Mouse (Mus musculus): ENCODE results near the gene Lmtk2.
A peak's percentile ranks its signal among the peaks of the same experiment; 100 is the strongest.

Lmtk2 gene

GRCm38 (mm10) chr5:144100149-144100935 is at the start of gene Lmtk2:
Gene Lmtk2, plus strand, starts transcription at chr5:144100436.
- DNase-seq (ENCODE audit: low read depth), result peak; percentile 93

- peak; percentile 68 for DNase-seq (ENCODE audit: low read depth)
Observed at GRCm38 (mm10) chr5:144051268-144051667, 49.0 kb upstream of the Lmtk2 start.

GRCm38 (mm10) chr5:144053450-144053849 is 46.8 kb upstream of the Lmtk2 start:
- no peak for DNase-seq (ENCODE audit: low read depth)

GRCm38 (mm10) chr5:144054340-144054739 is 45.9 kb upstream of the Lmtk2 start:
- DNase-seq (ENCODE audit: low read depth), result no peak

DNA sequence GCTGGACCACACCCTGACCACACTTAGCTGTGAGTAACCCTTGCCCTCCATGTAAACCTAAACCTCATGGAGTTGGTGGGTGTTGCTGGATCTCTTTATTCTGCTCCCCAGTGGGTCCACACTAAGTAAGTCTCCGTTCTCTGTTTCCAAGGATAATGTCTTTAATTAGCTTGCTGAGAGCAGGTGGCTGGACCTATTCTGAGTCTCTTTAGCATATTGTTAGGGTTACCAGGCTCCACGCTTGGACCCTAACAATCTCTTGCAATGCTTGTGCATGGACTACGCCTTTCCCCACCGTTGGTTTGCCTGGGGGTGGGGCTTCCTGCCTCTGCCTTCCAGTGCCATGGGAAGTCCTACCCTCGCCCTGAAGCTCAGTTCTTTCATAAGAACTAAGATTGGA is 36.1 kb upstream of the Lmtk2 start:
- no peak for DNase-seq (ENCODE audit: low read depth)

DNA sequence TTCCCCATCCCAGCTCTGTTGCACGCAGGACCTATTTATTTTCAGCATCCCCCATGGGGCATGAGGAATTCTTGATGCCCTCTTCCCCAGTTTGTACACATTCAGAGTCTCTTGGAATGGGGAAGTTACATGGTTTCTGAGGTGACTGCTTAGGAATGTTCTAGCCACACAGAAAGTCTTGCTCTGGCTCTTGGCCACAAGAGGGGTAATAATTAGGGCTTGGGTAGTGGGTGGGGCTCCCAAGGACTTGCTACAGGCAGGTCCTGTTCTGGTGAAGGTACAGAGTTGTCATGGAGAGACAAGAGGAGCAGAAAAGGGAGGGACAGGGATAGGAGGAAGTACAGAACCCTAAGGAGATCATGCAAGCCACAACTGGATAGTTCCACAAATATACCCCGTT is 34.2 kb upstream of the Lmtk2 start:
- DNase-seq (ENCODE audit: low read depth), result no peak

- DNase-seq (ENCODE audit: low read depth), result no peak
Observed at GRCm38 (mm10) chr5:144070064-144070463, 30.2 kb upstream of the Lmtk2 start.

DNA sequence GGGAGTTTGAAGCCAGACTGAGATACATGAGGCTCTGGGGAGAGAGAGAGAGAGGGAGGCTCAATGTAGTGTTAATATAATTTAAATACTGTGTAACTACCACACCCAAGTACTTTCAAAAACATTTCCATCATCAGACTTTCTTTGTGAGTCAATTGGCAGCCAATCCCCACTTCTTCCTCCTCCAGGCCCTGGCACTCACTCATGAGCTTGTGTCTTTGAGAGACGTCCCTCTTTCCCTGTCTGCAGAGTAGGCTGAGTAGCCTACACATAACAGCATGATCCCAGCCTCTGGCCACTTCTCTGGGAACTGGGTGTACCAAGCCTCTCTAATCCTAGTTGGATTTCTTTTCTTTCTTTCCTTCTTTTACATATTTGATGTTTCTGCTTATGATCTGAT is 29.0 kb upstream of the Lmtk2 start:
- DNase-seq (ENCODE audit: low read depth), result no peak

GRCm38 (mm10) chr5:144077541-144077940 is 22.7 kb upstream of the Lmtk2 start:
- DNase-seq (ENCODE audit: low read depth), result no peak

DNA sequence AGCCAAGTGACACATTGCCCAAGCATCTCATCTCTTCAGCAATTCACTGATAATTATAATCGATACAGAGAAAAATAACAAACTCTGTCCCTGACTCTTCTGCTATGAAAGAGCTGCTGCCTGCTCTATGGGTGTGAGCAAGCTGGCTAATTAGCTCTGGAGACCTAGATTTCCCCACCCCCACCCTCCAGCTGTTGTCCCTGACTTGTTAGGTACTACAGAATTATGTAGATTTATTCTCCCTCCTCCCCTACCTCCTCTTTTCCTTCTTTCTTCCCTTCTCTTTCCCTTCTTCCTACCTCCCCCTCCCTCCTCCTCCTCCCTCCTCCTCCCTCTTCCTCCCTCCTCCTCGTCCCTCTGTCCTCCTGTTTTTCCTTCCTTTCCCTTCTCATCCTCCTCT is 19.4 kb upstream of the Lmtk2 start:
- no peak for DNase-seq (ENCODE audit: low read depth)

GRCm38 (mm10) chr5:144082006-144082405 is 18.2 kb upstream of the Lmtk2 start:
- DNase-seq (ENCODE audit: low read depth), result no peak

DNA sequence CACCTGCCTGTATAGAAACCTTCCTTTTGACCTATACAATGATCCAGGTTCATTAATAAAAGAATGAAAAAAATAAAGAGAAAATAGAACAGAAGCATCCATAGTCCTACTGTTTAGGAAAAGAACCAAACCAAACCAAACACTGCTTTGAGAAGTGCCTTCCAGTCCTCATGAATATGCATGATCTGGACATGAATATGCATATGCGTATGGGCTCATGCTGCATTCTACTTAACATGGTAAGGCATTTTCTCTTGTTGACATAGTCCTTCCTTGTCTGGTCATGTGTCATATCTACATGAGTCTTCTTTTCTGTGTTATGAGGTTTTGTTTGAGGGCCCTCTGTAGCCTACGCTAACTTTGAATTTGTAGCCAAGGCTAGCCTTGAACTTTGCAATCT is 16.7 kb upstream of the Lmtk2 start:
- DNase-seq (ENCODE audit: low read depth), result no peak

- no peak for DNase-seq (ENCODE audit: low read depth)
Observed at GRCm38 (mm10) chr5:144084271-144084670, 16.0 kb upstream of the Lmtk2 start.

DNA sequence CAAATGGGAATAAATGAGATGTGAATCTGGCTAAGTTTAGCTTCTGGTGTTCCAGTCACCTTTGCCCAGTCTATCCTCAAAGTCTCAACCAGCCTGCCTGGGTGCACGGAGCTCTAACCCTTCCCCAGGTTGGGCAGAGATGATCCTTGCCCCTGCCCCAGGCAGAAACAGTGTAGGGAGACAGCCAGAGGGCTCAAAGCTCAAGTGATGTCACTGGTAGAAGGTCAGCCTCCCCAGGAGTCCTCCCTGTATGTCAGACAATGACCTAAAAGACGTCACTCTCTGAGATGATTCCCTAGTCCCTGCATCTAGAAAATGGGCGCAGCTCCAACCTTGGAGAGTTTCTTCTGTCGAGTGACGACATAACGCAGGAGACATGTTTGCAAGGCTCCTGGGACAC is 14.5 kb upstream of the Lmtk2 start:
- no peak for DNase-seq (ENCODE audit: low read depth)

DNA sequence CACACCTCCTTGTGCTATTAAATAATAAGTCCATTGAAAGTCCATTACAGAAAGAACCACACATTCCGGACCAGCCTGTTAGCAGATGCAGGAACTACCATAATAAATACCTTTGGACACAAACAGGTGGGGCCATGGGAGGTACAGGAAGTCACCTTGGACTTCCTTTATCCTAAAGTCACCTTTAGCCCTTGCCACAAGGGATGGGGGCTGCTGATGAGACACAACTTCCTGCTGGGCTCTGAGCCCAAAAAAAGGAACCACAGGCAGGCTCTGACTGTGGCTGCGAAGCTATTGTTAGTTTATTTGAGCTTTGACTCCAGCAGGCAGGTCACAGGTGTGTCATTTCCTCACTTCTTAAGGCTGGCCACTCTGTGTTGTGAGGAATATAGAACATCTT is 13.7 kb upstream of the Lmtk2 start:
- DNase-seq (ENCODE audit: low read depth), result no peak

- DNase-seq (ENCODE audit: low read depth), result no peak
Observed at GRCm38 (mm10) chr5:144088354-144088753, 11.9 kb upstream of the Lmtk2 start.

- DNase-seq (ENCODE audit: low read depth), result peak; percentile 47
Observed at GRCm38 (mm10) chr5:144095461-144095970, 4.7 kb upstream of the Lmtk2 start.

GRCm38 (mm10) chr5:144097902-144098639 is 2.2 kb upstream of the Lmtk2 start:
- DNase-seq (ENCODE audit: low read depth), result no peak

- DNase-seq (ENCODE audit: low read depth), result no peak
Observed at GRCm38 (mm10) chr5:144098640-144098929, 1.7 kb upstream of the Lmtk2 start.

GRCm38 (mm10) chr5:144100948-144101347 is 712 bp downstream of the Lmtk2 start:
- DNase-seq (ENCODE audit: low read depth), result peak; percentile 42

GRCm38 (mm10) chr5:144105070-144105469 is 4.8 kb downstream of the Lmtk2 start:
- DNase-seq (ENCODE audit: low read depth), result peak; percentile 40

GRCm38 (mm10) chr5:144105471-144106129 is 5.4 kb downstream of the Lmtk2 start:
- DNase-seq (ENCODE audit: low read depth), result no peak

- DNase-seq (ENCODE audit: low read depth), result no peak
Observed at GRCm38 (mm10) chr5:144106130-144106510, 5.9 kb downstream of the Lmtk2 start.
